Mouse (Mus musculus) mouse trophoblast stem cell (cell line): ENCODE results near the gene Epo.

Experiments used
- in situ Hi-C, 2 experiments: fragments of 300-500 bp; cut with MseI, MboI; formaldehyde crosslinking; loops; 2 replicates in 1 of 2; 3 replicates in 1 of 2; pipeline ENCODE4 v1.15.1; 2025

Gene Epo

GRCm38 (mm10) chr5:137533117-137533827 lies at the start of gene Epo, which contains the start of gene Gnb2:
TSS of gene Epo (minus strand) at chr5:137533242.
TSS of gene Gnb2 (minus strand) at chr5:137533510.
- in situ Hi-C loops: no loop called here

GRCm38 (mm10) chr5:137582702-137583101 lies 49.7 kb upstream of the Epo start:
- in situ Hi-C loops: no loop called here

GRCm38 (mm10) chr5:137580246-137580645 lies 47.2 kb upstream of the Epo start:
- in situ Hi-C loops: no loop called here

- in situ Hi-C loops: no loop called here
Measured at GRCm38 (mm10) chr5:137574470-137574901, 41.4 kb upstream of the Epo start.

GRCm38 (mm10) chr5:137570691-137571586 lies 37.9 kb upstream of the Epo start:
- in situ Hi-C loops: no loop called here

- in situ Hi-C loops: no loop called here
Measured at GRCm38 (mm10) chr5:137570181-137570580, 37.1 kb upstream of the Epo start.

- in situ Hi-C loops: no loop called here
Measured at GRCm38 (mm10) chr5:137569665-137570064, 36.6 kb upstream of the Epo start, which contains the start of gene Tfr2. TSS of gene Tfr2 (plus strand) at chr5:137569840.

- in situ Hi-C loops: no loop called here
Measured at GRCm38 (mm10) chr5:137569031-137569430, 36.0 kb upstream of the Epo start.

- in situ Hi-C loops: no loop called here
Measured at GRCm38 (mm10) chr5:137568223-137568798, 35.3 kb upstream of the Epo start.

- in situ Hi-C loops: no loop called here
Measured at GRCm38 (mm10) chr5:137566416-137566815, 33.4 kb upstream of the Epo start.

- in situ Hi-C loops: no loop called here
Measured at GRCm38 (mm10) chr5:137565744-137566143, 32.7 kb upstream of the Epo start.

- in situ Hi-C loops: no loop called here
Measured at GRCm38 (mm10) chr5:137562965-137563364, 29.9 kb upstream of the Epo start.

GRCm38 (mm10) chr5:137561556-137561955 lies 28.5 kb upstream of the Epo start:
- in situ Hi-C loops: no loop called here

- in situ Hi-C loops: no loop called here
Measured at GRCm38 (mm10) chr5:137553898-137554297, 20.9 kb upstream of the Epo start.

- in situ Hi-C loops: no loop called here
Measured at GRCm38 (mm10) chr5:137553411-137553837, 20.4 kb upstream of the Epo start, which contains the start of gene Actl6b. TSS of gene Actl6b (plus strand) at chr5:137553517.

GRCm38 (mm10) chr5:137553000-137553399 lies 20.0 kb upstream of the Epo start:
- in situ Hi-C loops: no loop called here

GRCm38 (mm10) chr5:137551119-137551518 lies 18.1 kb upstream of the Epo start:
- in situ Hi-C loops: no loop called here

- in situ Hi-C loops: no loop called here
Measured at GRCm38 (mm10) chr5:137549840-137550239, 16.8 kb upstream of the Epo start.

GRCm38 (mm10) chr5:137545596-137545995 lies 12.6 kb upstream of the Epo start:
- in situ Hi-C loops: no loop called here

- in situ Hi-C loops: no loop called here
Measured at GRCm38 (mm10) chr5:137544926-137545325, 11.9 kb upstream of the Epo start.

GRCm38 (mm10) chr5:137541768-137542540 lies 8.9 kb upstream of the Epo start:
- in situ Hi-C loops: no loop called here
